Mouse (Mus musculus) induced T-regulatory cell, adult 2 months (primary cell): Measurements from ENCODE around the gene Zfp184.
"Not testable (repeated sequence)": the region's sequence is repeated elsewhere in the genome, so short reads cannot be mapped to it uniquely, and the experiment has no call there.

Experiments used
- DNase-seq: peaks from one replicate; pipeline ENCODE4 v3.0.0-alpha.2; 2012; ENCODE audit warnings: low read depth

Gene Zfp184

DNA sequence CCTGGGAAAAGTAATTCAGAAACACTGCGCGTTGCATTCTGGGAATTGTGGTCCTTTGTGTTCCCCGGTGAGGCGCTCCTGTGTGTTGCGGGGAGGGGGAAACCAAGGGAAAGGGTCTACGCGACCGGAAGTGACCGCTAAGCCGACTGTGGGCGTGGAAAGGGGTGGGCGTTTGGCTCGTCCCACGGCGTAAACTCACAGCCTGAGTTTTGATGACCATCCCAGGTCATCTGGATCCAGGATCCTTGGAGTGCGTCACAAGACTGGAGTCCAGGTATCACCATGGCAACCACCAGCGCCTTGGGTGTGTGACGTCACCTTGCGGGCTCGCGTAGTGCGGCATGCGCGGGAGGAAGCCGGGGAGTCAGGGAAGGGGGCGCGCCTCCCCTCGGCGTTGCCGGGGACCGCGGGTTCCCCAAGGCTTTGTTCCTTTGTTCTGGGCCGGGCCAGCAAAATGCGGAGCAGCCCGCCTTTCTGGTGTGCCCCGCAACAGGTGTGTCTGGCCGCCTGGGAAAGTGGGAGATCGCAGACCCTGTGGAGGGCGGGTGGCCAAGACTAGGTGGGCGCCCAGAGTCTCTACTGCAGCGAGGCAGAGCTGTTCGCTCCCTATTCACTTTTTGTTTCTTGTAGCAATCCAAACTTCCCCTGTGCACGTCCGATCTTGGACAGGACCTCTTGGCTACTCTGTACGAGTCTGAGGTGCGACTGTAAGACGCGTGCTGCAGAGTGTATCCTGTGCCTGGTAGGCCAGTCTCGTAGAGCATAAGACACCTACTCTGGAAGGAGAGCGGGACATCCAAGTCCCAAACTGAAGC is at the start of gene Zfp184:
Gene Zfp184 (plus strand): TSS at position 169 of the 815 bp plus-strand sequence.
- peak; percentile 84 for DNase-seq

- no peak for DNase-seq
These were observed 48.2 kb upstream of the Zfp184 start for GRCm38 (mm10) chr13:21896549-21897244.

DNA sequence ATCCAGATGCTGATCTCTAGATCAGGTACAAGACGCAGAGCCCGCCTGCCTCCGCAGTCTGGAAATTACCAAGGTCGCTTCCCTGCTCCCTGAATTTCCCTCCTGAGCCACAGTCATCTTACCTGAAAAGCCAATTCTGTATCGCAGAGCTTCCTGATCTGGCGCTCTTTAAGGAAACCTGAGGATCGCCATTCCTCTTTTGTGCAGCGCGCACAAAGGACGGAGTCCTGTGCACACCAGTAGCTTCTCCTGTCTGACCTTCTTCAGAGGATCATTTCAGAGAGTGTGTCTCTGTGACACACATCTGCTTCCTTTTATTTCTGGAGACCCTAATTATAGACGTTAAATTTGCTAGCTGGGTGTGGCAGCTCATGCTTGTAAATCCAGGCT is 47.7 kb upstream of the Zfp184 start:
- no peak for DNase-seq

DNA sequence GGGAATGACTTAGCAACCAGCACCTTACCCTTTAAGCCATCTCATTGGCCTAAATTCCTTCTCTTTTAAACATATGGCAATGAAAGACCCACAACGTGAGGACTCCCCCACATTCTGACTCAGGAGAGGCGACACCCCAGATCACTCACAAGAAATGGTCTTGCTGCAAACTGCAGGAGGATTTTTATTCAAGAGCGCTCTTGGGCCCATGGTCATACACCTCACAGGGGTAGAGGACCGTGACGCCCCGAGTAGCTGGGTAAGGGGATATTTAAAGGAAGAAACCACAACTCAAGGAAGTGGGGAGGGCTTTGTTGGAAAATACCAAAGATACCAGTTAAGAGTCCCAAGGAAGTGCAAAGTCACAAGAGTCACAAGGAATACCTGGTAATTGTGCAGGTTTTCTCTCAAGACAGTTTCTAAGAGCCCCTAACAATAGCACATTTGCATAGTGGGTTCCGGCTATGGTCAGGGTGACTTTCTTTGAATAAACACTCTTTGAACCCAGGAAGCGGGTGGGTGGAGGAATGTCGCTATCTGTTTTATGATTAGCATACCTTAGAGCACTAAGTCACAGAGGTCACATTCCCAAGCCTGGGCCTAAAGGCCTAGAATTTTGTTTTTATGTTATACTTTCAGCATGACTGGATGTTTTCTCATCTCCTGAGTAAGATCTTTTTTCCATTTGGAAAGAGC is 43.9 kb upstream of the Zfp184 start:
- not testable (repeated sequence) for DNase-seq

- DNase-seq = no peak
These were observed 41.4 kb upstream of the Zfp184 start for GRCm38 (mm10) chr13:21903500-21903899.

DNA sequence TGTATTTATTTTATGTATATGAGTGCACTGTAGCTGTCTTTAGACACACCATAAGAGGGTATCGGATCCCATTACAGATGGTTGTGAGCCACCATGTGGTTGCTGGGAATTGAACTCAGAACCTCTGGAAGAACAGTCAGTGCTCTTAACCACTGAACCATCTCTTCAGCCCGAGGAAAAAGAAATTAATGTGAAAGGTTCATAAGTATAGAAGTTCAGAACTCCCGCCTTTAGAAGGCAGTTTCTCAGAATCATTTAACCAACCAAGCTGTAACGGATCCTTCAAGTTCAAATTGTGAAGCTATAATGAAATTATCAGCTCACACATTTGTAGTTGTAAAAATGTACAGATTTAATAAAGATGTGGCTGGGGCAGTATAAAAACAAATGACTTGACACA is 40.8 kb upstream of the Zfp184 start:
- not testable (repeated sequence) for DNase-seq

GRCm38 (mm10) chr13:21906301-21906700 is 38.6 kb upstream of the Zfp184 start:
- no peak for DNase-seq

- no peak for DNase-seq
These were observed 37.7 kb upstream of the Zfp184 start for GRCm38 (mm10) chr13:21906946-21907806.

DNA sequence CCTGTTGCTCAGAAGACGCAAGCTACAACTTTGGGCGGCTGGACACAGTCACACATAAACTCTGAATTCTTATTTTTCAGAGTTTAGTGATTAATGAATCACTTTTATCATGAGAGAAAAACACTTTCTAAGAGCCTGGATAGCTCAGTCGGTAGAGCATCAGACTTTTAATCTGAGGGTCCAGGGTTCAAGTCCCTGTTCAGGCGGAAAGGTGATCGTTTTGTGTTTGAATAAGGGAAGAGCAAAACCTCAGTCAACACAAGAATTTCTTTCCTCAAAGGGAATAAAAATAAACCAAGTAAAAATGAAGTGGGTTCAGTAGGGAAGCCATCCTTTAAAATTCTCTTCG is 37.1 kb upstream of the Zfp184 start:
- DNase-seq = not testable (repeated sequence)

- no peak for DNase-seq
These were observed 34.2 kb upstream of the Zfp184 start for GRCm38 (mm10) chr13:21910735-21911134.

GRCm38 (mm10) chr13:21911147-21911546 is 33.7 kb upstream of the Zfp184 start:
- peak; percentile 46 for DNase-seq

DNA sequence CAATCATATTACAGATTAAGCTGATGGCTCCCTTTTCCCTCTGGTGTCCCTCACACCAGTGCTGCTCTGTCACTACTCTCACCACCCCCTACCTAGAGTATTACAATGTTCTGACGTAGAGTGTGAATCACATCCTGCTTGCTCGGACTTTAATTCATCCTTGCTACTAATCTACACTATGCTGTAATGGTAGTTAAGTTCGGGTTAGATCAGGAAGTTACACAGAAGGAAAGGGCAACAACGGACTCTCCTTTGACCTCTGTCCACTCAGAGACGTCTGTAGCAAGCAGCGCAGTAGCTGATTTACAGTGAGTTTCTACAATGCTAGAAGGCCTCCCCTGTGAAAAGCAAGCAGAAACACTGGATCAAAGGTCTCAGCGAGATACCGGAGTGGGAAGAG is 31.0 kb upstream of the Zfp184 start:
- DNase-seq = no peak

DNA sequence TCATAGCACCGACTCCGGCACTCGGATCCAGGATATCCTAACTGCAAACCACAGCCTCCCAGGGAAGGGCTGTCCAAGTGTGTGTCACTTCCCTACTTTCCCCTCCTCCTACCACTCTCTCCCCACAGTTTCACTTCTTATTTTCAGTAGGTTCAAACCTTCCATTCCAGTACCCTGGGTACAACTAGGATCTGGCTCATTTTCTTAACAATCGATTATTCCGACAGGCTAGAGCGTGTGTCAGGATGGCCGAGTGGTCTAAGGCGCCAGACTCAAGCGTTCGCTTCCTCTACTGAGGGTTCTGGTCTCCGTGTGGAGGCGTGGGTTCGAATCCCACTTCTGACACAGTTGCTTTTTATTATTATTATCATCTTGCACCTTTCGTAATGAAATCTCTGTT is 30.3 kb upstream of the Zfp184 start:
- peak; percentile 45 for DNase-seq

GRCm38 (mm10) chr13:21915487-21915886 is 29.4 kb upstream of the Zfp184 start:
- no peak for DNase-seq

DNA sequence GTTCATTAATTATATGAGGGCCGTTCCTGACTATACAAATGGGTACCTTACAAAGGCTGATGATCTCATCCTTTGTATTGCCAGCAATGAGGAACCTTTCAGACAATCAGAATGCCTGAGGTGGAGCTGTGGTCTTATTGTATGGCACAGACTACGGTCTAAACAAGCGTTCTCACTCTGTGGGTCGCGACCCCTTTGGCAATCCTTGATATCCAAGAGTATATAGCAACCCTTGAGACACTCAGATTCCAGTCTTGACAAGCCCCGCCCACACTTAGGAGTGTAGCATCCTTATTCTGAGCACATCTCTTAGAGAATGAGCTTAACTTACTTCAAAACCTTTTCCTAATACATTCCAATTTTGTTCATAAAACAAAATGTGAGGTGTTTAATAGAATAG is 28.8 kb upstream of the Zfp184 start:
- no peak for DNase-seq

DNA sequence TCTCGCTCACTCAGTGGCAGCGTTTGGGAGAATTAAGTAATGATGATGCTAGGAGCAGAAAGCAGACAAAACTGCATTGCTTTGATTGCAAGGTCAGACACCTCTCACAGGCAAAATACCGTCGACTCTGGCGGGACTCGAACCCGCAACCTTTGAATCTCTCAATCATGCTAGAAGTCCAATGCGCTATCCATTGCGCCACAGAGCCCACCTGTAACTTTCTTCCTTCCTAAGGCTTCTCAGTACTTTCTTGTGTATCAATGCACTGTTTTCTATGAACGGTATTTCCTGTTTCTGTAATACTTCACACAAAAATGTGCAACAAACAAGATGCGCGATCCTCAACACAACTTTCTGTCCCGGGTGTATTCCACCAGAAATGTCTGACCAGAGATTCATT is 27.9 kb upstream of the Zfp184 start:
- peak; percentile 72 for DNase-seq

GRCm38 (mm10) chr13:21917480-21917879 is 27.4 kb upstream of the Zfp184 start:
- no peak for DNase-seq

- peak; percentile 49 for DNase-seq
These were observed 26.9 kb upstream of the Zfp184 start for GRCm38 (mm10) chr13:21917992-21918391.

- DNase-seq = peak; percentile 75
These were observed 26.1 kb upstream of the Zfp184 start for GRCm38 (mm10) chr13:21918570-21919419.

DNA sequence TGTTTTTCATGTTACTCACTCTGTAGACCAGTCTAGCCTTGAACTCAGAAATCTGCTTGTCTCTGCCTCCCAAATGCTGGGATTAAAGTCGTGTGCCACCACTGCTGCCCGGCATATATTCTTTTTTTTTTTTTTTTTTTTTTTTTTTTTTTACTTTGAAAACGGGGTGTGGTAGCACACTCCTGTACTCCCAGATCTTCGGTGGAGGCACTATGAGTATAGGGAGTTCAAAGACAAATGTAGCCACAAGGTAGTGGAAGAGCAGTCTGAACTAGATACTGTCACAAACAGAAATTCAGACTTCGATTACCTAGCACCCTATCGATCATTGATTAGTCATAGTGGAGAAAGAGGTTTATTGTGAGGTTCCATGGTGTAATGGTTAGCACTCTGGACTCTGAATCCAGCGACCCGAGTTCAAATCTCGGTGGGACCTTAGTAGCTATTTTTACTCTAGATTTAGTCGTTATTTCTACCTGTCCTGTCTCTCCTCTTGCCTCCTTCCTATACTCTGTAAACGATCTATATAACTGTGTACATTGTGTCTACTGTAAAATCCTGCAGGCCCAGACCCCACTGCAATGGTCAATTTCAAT is 25.0 kb upstream of the Zfp184 start:
- DNase-seq = peak; percentile 71
